Mouse (Mus musculus): ENCODE measurements around the gene Riok1. TPM values are rescaled to one million over a fixed set of nuclear protein-coding genes. Genes with fewer than 3 reads are reported as not detected.

Riok1 gene
- polyA plus RNA-seq, 1 experiment = 56.8 TPM

DNA sequence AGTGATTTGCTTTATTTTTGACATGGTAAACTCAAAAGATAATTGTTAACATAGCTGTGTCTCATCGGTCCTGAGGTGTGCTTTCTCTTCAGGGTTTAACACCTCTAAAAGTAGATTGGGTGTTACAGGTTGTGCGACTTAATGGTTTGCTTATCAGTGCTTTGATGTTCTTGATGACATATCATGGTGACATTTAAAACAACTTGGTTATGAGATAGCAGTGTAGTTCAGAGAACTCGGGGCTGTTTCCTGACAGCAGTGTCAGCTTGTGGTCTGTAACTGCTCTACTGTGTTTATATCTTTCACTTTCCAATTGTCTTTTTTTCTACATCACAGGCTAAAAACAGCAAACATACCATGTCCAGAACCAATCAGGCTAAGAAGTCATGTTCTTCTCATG is 13.1 kb downstream of the Riok1 start:
- no peak overlapping the region for H3K4me3 ChIP-seq (ENCODE audit: insufficient read depth, low read length)
- no peak overlapping the region for H3K27ac ChIP-seq (ENCODE audit: insufficient read depth, low read length)
- no peaks in the 10 kb centered on the region for H3K4me1 ChIP-seq (ENCODE audit: control insufficient read depth, insufficient read depth, low read length)
- no peak for TF ChIP-seq POLR2A (IDR thresholded peaks at IDR 0.05; ENCODE audit: low read depth, low read length)
- TF ChIP-seq CTCF (IDR thresholded peaks at IDR 0.05; ENCODE audit: borderline replicate concordance, insufficient read depth, low read length) = no peak

- no peak for TF ChIP-seq POLR2A (IDR thresholded peaks at IDR 0.05; ENCODE audit: low read depth, low read length)
- no peak for TF ChIP-seq CTCF (IDR thresholded peaks at IDR 0.05; ENCODE audit: borderline replicate concordance, insufficient read depth, low read length)
- Histone ChIP-seq H3K4me1 (ENCODE audit: control insufficient read depth, insufficient read depth, low read length) (no peaks in the 10 kb centered on the region), H3K4me3 (ENCODE audit: insufficient read depth, low read length) (no peak overlapping the region), H3K27ac (ENCODE audit: insufficient read depth, low read length) (no peak overlapping the region)
Measured at GRCm38 (mm10) chr13:38062678-38063077, 25.9 kb downstream of the Riok1 start.

DNA sequence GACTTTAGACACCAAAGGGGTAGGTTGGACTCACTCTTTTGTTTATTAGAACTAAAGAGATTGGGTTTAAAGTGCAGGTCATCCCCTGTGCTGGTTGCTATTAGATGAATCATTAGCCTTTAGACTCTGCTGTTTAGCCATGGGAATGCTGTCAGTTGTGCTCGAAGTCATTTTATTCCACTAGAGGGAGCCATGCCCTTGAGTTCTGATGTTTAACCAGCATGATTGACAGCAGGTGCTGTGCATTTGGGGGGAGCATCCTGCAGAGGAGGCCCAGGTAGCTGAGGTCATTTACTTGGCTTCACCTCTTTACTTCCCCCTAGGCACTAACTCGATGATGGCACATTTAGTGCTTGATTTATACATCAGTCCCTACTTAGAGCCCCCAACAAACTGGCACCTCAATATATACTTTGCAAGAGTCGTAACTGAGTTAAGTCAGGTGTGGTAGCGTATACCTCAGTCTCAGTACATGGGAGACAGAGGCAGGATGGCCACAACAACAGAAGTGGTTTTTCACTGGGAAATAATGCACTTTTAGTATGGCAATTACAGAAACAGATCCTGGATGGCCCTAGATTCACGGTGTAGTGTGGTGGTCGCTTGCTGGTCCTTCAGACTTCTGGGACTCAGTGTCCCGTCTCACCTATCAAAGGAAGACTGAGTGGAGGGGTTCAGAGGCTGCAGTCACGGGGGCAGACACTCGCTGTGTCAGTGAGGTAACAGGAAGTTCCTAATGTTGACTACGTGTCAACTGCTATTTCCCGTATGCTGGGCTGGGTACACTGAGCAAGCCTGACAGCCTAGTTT is 28.3 kb downstream of the Riok1 start:
- no peaks in the 10 kb centered on the region for H3K4me1 ChIP-seq (ENCODE audit: control insufficient read depth, insufficient read depth, low read length)
- TF ChIP-seq POLR2A (IDR thresholded peaks at IDR 0.05; ENCODE audit: low read depth, low read length) (no peak), CTCF (IDR thresholded peaks at IDR 0.05; ENCODE audit: borderline replicate concordance, insufficient read depth, low read length) (peak; percentile 24; the same call in 1 of the 2 replicates)
- H3K4me3 ChIP-seq (ENCODE audit: insufficient read depth, low read length) = no peak overlapping the region
- H3K27ac ChIP-seq (ENCODE audit: insufficient read depth, low read length) = no peak overlapping the region

DNA sequence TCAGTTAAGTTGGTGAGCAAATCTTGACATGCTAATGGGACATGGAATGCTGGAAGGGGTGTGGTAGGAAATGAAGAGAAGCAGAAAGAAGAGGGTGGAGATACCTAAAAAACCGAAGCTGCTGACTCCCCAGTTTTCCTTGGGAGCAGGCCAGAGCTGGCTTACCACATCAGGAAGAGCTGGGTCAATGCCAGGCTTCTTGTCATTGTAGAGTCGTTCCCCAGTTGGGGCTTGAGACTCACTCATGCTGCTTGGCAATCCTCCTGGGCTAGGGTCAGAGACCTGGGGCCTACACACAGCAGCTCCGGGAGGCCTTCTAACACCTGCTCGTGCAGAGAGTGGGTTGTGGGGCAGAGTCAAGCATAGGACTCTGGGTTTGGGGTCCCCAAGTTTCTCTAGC is 34.1 kb downstream of the Riok1 start:
- H3K4me1 ChIP-seq (ENCODE audit: control insufficient read depth, insufficient read depth, low read length) = no peaks in the 10 kb centered on the region; the same call in 1 of the 2 replicates
- H3K27ac ChIP-seq (ENCODE audit: insufficient read depth, low read length) = no peak overlapping the region
- H3K4me3 ChIP-seq (ENCODE audit: insufficient read depth, low read length) = no peak overlapping the region
- TF ChIP-seq CTCF (IDR thresholded peaks at IDR 0.05; ENCODE audit: borderline replicate concordance, insufficient read depth, low read length) (no peak), POLR2A (IDR thresholded peaks at IDR 0.05; ENCODE audit: low read depth, low read length) (no peak)

GRCm38 (mm10) chr13:38073374-38074307 is 36.8 kb downstream of the Riok1 start:
- no peak overlapping the region for H3K27ac ChIP-seq (ENCODE audit: insufficient read depth, low read length)
- no peak for TF ChIP-seq POLR2A (IDR thresholded peaks at IDR 0.05; ENCODE audit: low read depth, low read length)
- no peak for TF ChIP-seq CTCF (IDR thresholded peaks at IDR 0.05; ENCODE audit: borderline replicate concordance, insufficient read depth, low read length)
- H3K4me1 ChIP-seq (ENCODE audit: control insufficient read depth, insufficient read depth, low read length) = no peaks in the 10 kb centered on the region; the same call in 1 of the 2 replicates
- no peak overlapping the region for H3K4me3 ChIP-seq (ENCODE audit: insufficient read depth, low read length)

GRCm38 (mm10) chr13:38074404-38074803 is 37.6 kb downstream of the Riok1 start:
- H3K27ac ChIP-seq (ENCODE audit: insufficient read depth, low read length) = no peak overlapping the region
- TF ChIP-seq CTCF (IDR thresholded peaks at IDR 0.05; ENCODE audit: borderline replicate concordance, insufficient read depth, low read length) (no peak), POLR2A (IDR thresholded peaks at IDR 0.05; ENCODE audit: low read depth, low read length) (no peak)

DNA sequence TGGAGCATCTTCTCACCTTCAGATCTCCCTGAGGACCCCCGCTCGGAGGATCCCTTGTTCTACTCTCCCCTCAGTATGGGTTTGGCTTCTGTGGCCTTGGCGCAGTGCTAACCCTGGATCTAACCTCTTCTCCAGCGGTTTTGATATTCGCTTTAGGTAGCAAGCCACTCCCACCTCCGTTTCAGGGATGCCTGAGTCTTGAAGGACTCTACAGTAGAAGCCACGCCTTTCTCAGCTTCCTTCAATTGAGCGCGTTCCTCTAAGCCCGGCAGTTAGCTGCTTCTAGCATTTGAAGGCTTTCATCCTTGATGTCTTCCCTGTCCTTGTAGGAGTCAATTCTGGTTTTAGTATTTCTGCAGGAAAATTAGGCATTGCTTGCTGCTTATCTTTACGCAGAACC is 40.3 kb downstream of the Riok1 start:
- TF ChIP-seq CTCF (IDR thresholded peaks at IDR 0.05; ENCODE audit: borderline replicate concordance, insufficient read depth, low read length) (no peak), POLR2A (IDR thresholded peaks at IDR 0.05; ENCODE audit: low read depth, low read length) (no peak)
- no peak overlapping the region for H3K27ac ChIP-seq (ENCODE audit: insufficient read depth, low read length)
- no peaks in the 10 kb centered on the region for H3K4me1 ChIP-seq (ENCODE audit: control insufficient read depth, insufficient read depth, low read length)
- no peak overlapping the region for H3K4me3 ChIP-seq (ENCODE audit: insufficient read depth, low read length)

More at GRCm38 (mm10) chr13:38074404-38074803, 37.6 kb downstream of the Riok1 start:
- Histone ChIP-seq H3K4me1 (ENCODE audit: control insufficient read depth, insufficient read depth, low read length) (no peaks in the 10 kb centered on the region; the same call in 1 of the 2 replicates), H3K4me3 (ENCODE audit: insufficient read depth, low read length) (no peak overlapping the region)

DNA sequence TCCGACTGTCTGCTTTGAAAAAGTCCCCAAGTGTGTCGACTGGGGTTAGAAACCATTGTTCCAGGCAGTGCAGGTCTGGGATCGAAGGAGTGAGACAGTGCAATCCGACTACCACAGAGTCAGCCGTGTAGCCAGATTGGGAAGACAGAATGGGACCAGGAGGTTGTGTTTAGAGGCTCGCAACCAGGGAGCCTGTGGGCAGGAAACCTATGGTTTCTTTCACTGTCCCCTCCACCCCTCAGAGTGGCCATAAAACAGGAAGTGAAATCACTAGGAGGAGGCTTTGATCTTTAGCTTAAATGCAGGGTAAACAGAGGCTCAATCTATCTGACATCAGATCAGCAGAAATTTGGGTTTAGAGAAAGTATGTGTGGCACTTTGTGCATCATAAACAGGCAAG is 42.0 kb downstream of the Riok1 start:
- no peak for TF ChIP-seq CTCF (IDR thresholded peaks at IDR 0.05; ENCODE audit: borderline replicate concordance, insufficient read depth, low read length)
- TF ChIP-seq POLR2A (IDR thresholded peaks at IDR 0.05; ENCODE audit: low read depth, low read length) = no peak
- no peak overlapping the region for H3K4me3 ChIP-seq (ENCODE audit: insufficient read depth, low read length)
- no peak overlapping the region for H3K27ac ChIP-seq (ENCODE audit: insufficient read depth, low read length)
- 0 out of 2 replicates have a peak, but pooled peaks cover 3% of the 10 kb centered on the region for H3K4me1 ChIP-seq (ENCODE audit: control insufficient read depth, insufficient read depth, low read length)

DNA sequence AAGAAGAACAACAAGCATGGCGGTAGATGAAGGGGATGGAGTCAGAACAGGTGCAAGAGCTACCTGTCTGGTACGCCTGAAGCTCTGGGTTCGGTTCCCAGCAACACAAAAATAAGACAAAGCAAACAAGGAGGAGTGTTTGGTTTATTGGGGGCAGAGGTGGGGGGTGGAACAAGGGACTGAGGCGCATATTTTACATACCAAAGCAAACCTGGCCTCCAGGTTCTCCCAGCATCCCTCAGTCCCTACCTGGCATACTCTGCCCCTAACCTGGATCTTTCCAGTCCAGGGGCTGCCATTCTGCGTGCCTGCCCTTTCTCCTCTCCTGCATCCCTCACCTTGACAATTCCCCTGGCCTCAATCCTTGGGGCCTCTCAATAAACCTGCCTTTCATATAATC is 42.6 kb downstream of the Riok1 start:
- H3K4me1 ChIP-seq (ENCODE audit: control insufficient read depth, insufficient read depth, low read length) = 0 out of 2 replicates have a peak, but pooled peaks cover 3% of the 10 kb centered on the region
- H3K4me3 ChIP-seq (ENCODE audit: insufficient read depth, low read length) = no peak overlapping the region
- no peak for TF ChIP-seq CTCF (IDR thresholded peaks at IDR 0.05; ENCODE audit: borderline replicate concordance, insufficient read depth, low read length)
- no peak for TF ChIP-seq POLR2A (IDR thresholded peaks at IDR 0.05; ENCODE audit: low read depth, low read length)
- H3K27ac ChIP-seq (ENCODE audit: insufficient read depth, low read length) = no peak overlapping the region

Measured in embryonic fibroblast, embryonic 13.5 days (primary cell).